Comparison of ENCODE assay signal across 8 mouse cellular contexts in genomic region chr8:71731652-71732230, GRCm38 (mm10). TPM values are rescaled to one million over a fixed set of nuclear protein-coding genes. Genes with fewer than 3 reads are reported as not detected.
DNase-seq lines count a peak whose midpoint lies in the region; ATAC-seq and TF ChIP-seq lines count a peak whose summit lies in the region.
"Had no signal": no experiment of that assay in that cellular context is flagged by ENCODE, and none has a peak within 500 bp of the region (broad histone marks: within the 10 kb centered on the region; RNA-seq: fewer than 3 reads in every experiment).

No protein-coding gene starts in this region.

- DNase-seq in limb, embryonic 11.5 days (ENCODE audit: low spot score): peak; percentile 61
- DNase-seq in limb, embryonic 10.5 days (ENCODE audit: low spot score): no peak
- no peak for DNase-seq in ES-E14 (ENCODE audit: low read depth, low spot score)
- peak; percentile 74 to 76 for DNase-seq in adrenal gland, postnatal 36 days
- DNase-seq in heart, postnatal 36 days: peak; percentile 43 to 60
- peak; percentile 89 for DNase-seq in thymus, postnatal 14 days

- H3K9me3 ChIP-seq in limb, embryonic 11.5 days (ENCODE audit: control insufficient read depth, low read length): no peaks in the 10 kb centered on the region
- H3K9me3 ChIP-seq in limb, embryonic 10.5 days (replicated peaks): no peaks in the 10 kb centered on the region
- no peaks in the 10 kb centered on the region for H3K9me3 ChIP-seq in ES-E14 (ENCODE audit: control insufficient read depth, insufficient read depth, low read depth, low read length)
- H3K9me3 ChIP-seq: limb, embryonic 15.5 days had no signal

- no peaks in the 10 kb centered on the region for H3K36me3 ChIP-seq in limb, embryonic 11.5 days (ENCODE audit: control insufficient read depth, insufficient read depth, low read length)
- H3K36me3 ChIP-seq in limb, embryonic 10.5 days: no peaks in the 10 kb centered on the region
- H3K36me3 ChIP-seq in ES-E14 (ENCODE audit: control insufficient read depth, insufficient read depth, low read length, poor library complexity, severe bottlenecking): no peaks in the 10 kb centered on the region
- H3K36me3 ChIP-seq: limb, embryonic 15.5 days had no signal

- no peak overlapping the region for H3K27ac ChIP-seq in limb, embryonic 11.5 days (replicated peaks; ENCODE audit: low read depth, low read length)
- no peak overlapping the region for H3K27ac ChIP-seq in limb, embryonic 10.5 days
- no peak overlapping the region for H3K27ac ChIP-seq in ES-E14 (ENCODE audit: insufficient read depth, low read depth, low read length, poor library complexity, severe bottlenecking)
- H3K27ac ChIP-seq: limb, embryonic 15.5 days had no signal

- 0 out of 2 replicates have a peak, but pooled peaks cover 7% of the 10 kb centered on the region for H3K27me3 ChIP-seq in limb, embryonic 11.5 days (ENCODE audit: control insufficient read depth, insufficient read depth, low read length)
- H3K27me3 ChIP-seq in limb, embryonic 10.5 days (ENCODE audit: low read depth, poor library complexity, severe bottlenecking): peaks cover 45% of the 10 kb centered on the region

- 58% methylated on average over 3 of the region's 3 CpGs for WGBS in limb, embryonic 11.5 days
- 61% methylated on average over 3 of the region's 3 CpGs for WGBS in limb, embryonic 10.5 days

- no peak overlapping the region for H3K9ac ChIP-seq in limb, embryonic 11.5 days (ENCODE audit: low read length)
- no peak overlapping the region for H3K9ac ChIP-seq in ES-E14 (ENCODE audit: insufficient read depth, low read depth, low read length, poor library complexity, severe bottlenecking)
- H3K9ac ChIP-seq: limb, embryonic 15.5 days had no signal

- H3K4me2 ChIP-seq in limb, embryonic 11.5 days (ENCODE audit: low read depth, severe bottlenecking): no peak overlapping the region
- H3K4me2 ChIP-seq: limb, embryonic 15.5 days had no signal

- ATAC-seq in limb, embryonic 11.5 days (ENCODE audit: insufficient number of reproducible peaks, low FRiP score, low TSS enrichment, low read depth): no peak
- peak; percentile 79 for ATAC-seq in megakaryocyte progenitor cell, adult 5-6 weeks (replicated peaks; ENCODE audit: poor library complexity)

- in situ Hi-C loops in ES-E14 (cut with MboI; ENCODE audit: low sequenced_read_pairs in 2 of 2, unreplicated experiment in 2 of 2): no loop called here

- intact Hi-C loops in heart, postnatal 36 days (cut with DNase I): loop anchor here (2.0 to 5.0 kb wide), 3 partner anchors 23 to 289 kb away; no protein-coding TSS in a partner anchor

- no peak overlapping the region for H3K4me3 ChIP-seq in limb, embryonic 11.5 days (ENCODE audit: low read depth, low read length)
- no peak overlapping the region for H3K4me3 ChIP-seq in limb, embryonic 10.5 days
- no peak overlapping the region for H3K4me3 ChIP-seq in ES-E14 (ENCODE audit: insufficient read depth in 1 of 2, low read depth in 1 of 2, low read length in 2 of 2, poor library complexity in 1 of 2, severe bottlenecking in 1 of 2)
- H3K4me3 ChIP-seq: limb, embryonic 15.5 days had no signal

- no peaks in the 10 kb centered on the region for H3K4me1 ChIP-seq in limb, embryonic 11.5 days (ENCODE audit: control insufficient read depth, insufficient read depth, low read length)
- H3K4me1 ChIP-seq in limb, embryonic 10.5 days: peaks cover 15% of the 10 kb centered on the region
- peaks cover 3 to 9% of the 10 kb centered on the region in 2 experiments; a peak in 2 of 4 replicates for H3K4me1 ChIP-seq in ES-E14 (ENCODE audit: control insufficient read depth in 2 of 2, insufficient read depth in 2 of 2, low read length in 2 of 2, poor library complexity in 1 of 2)

TF ChIP-seq in ES-E14, 5 proteins besides CTCF, POLR2A, EP300 and RAD21:
- TF ChIP-seq ZNF384 (IDR thresholded peaks at IDR 0.05; ENCODE audit: low read depth, low read length) (no peak), CHD2 (IDR thresholded peaks at IDR 0.05; ENCODE audit: low read depth, low read length) (no peak), HCFC1 (IDR thresholded peaks at IDR 0.05; ENCODE audit: borderline replicate concordance, insufficient read depth, low read length) (no peak), ZC3H11A (IDR thresholded peaks at IDR 0.05; ENCODE audit: borderline replicate concordance, low read depth, low read length) (0 out of 2 replicates have a peak, but pooled peaks have one; percentile 18), MAFK (IDR thresholded peaks at IDR 0.05; ENCODE audit: insufficient read depth, low read depth, low read length) (no peak)

RNA-seq across cellular contexts. Expression of gene Fcho1, which starts 6.2 kb away (rescaled TPM):
- polyA plus RNA-seq in limb, embryonic 11.5 days (2014; fragmentation: Nextera tagmentation; extraction: Ambion mirVana): 2.7 and 3.4 TPM in 2 replicates
- 2.2 and 4.3 TPM in 2 replicates for polyA plus RNA-seq in limb, embryonic 10.5 days (2016; fragmentation: Nextera tagmentation; extraction: Ambion mirVana)
- 21.9 and 45.1 TPM in 2 replicates for total RNA-seq in ES-E14 (2012; rRNA removed)
- 1 to 10 TPM in 1 of 2 experiments, under 1 TPM in 1; 0.50 to 3.2 TPM for total RNA-seq in adrenal gland, postnatal 36 days (2021)
- total RNA-seq in heart, postnatal 36 days (2021): 1 to 10 TPM in 1 of 2 experiments, under 1 TPM in 1; 0.56 to 1.2 TPM
- 49.8 and 51.5 TPM in 2 replicates for total RNA-seq in megakaryocyte progenitor cell, adult 5-6 weeks (2015)
- 83.6 and 91.1 TPM in 2 replicates for total RNA-seq in megakaryocyte progenitor cell, adult 5-6 weeks (2017)

RNA-seq across cellular contexts. Expression of gene B3gnt3, which starts 30.2 kb away (rescaled TPM):
- 0.35 and 0.61 TPM in 2 replicates for polyA plus RNA-seq in limb, embryonic 11.5 days (2014; fragmentation: Nextera tagmentation; extraction: Ambion mirVana)
- polyA plus RNA-seq in limb, embryonic 10.5 days (2016; fragmentation: Nextera tagmentation; extraction: Ambion mirVana): 0.67 and 1.2 TPM in 2 replicates
- total RNA-seq in ES-E14 (2012; rRNA removed): 1.1 and 1.3 TPM in 2 replicates
- total RNA-seq in adrenal gland, postnatal 36 days (2021): 1 to 10 TPM; 4.0 to 4.5 TPM
- 1 to 10 TPM; 6.5 to 7.5 TPM for total RNA-seq in heart, postnatal 36 days (2021)
- total RNA-seq in megakaryocyte progenitor cell, adult 5-6 weeks (2015): 0.15 and 0.54 TPM in 2 replicates
- total RNA-seq in megakaryocyte progenitor cell, adult 5-6 weeks (2017): 0.12 and 0.34 TPM in 2 replicates

RNA-seq across cellular contexts. Expression of gene Insl3, which starts 42.7 kb away (rescaled TPM):
- not detected in 2 replicates for polyA plus RNA-seq in limb, embryonic 11.5 days (2014; fragmentation: Nextera tagmentation; extraction: Ambion mirVana)
- polyA plus RNA-seq in limb, embryonic 10.5 days (2016; fragmentation: Nextera tagmentation; extraction: Ambion mirVana): 0.53 and 0.76 TPM in 2 replicates
- total RNA-seq in ES-E14 (2012; rRNA removed): 3.0 and 5.1 TPM in 2 replicates
- 1 to 10 TPM; 4.0 to 4.7 TPM for total RNA-seq in adrenal gland, postnatal 36 days (2021)
- total RNA-seq in heart, postnatal 36 days (2021): 1 to 10 TPM; 3.8 to 4.7 TPM
- total RNA-seq in megakaryocyte progenitor cell, adult 5-6 weeks (2015): 7.1 and 7.2 TPM in 2 replicates
- 1.2 and 1.8 TPM in 2 replicates for total RNA-seq in megakaryocyte progenitor cell, adult 5-6 weeks (2017)

RNA-seq across cellular contexts. Expression of gene Jak3, which starts 55.6 kb away (rescaled TPM):
- polyA plus RNA-seq in limb, embryonic 11.5 days (2014; fragmentation: Nextera tagmentation; extraction: Ambion mirVana): 1.4 and 2.5 TPM in 2 replicates
- polyA plus RNA-seq in limb, embryonic 10.5 days (2016; fragmentation: Nextera tagmentation; extraction: Ambion mirVana): 3.7 and 4.6 TPM in 2 replicates
- total RNA-seq in ES-E14 (2012; rRNA removed): 19.0 and 27.3 TPM in 2 replicates
- 10 to 100 TPM; 11.3 to 13.0 TPM for total RNA-seq in adrenal gland, postnatal 36 days (2021)
- 1 to 10 TPM; 8.2 to 8.6 TPM for total RNA-seq in heart, postnatal 36 days (2021)
- 9.3 and 11.8 TPM in 2 replicates for total RNA-seq in megakaryocyte progenitor cell, adult 5-6 weeks (2015)
- total RNA-seq in megakaryocyte progenitor cell, adult 5-6 weeks (2017): 7.7 and 9.9 TPM in 2 replicates

Comparison
In these comparisons a context has a peak if more than half of its experiments do, and no peak if none do; other contexts are left out.
1. DNase-seq: peak in limb, embryonic 11.5 days (single experiment), adrenal gland, postnatal 36 days (2 of 2), heart, postnatal 36 days (2 of 2) and thymus, postnatal 14 days (single experiment); none in limb, embryonic 10.5 days (single experiment) and ES-E14 (single experiment).